Mouse (Mus musculus) c-Kit-positive CD71-negative TER-119-negative erythroid progenitor cells, embryonic 14.5 days (primary cell): ENCODE measurements at regions not wholly inside any gene's neighbourhood (a gene's known extent, or its start where the extent isn't known, plus 50 kb on each side); places are given as distances from the start of the nearest gene placed in this dataset.
A peak's percentile ranks its signal among the peaks of the same experiment; 100 is the strongest.

Experiments used
- DNase-seq: peaks from one replicate; pipeline ENCODE4 v3.0.0-alpha.2; 2013; ENCODE audit warnings: low read depth

GRCm38 (mm10) chr2:48465483-48465882 lies 348.4 kb upstream of the Acvr2a start:
- DNase-seq: no peak

GRCm38 (mm10) chr2:48468895-48469294 lies 345.0 kb upstream of the Acvr2a start:
- no peak for DNase-seq

DNA sequence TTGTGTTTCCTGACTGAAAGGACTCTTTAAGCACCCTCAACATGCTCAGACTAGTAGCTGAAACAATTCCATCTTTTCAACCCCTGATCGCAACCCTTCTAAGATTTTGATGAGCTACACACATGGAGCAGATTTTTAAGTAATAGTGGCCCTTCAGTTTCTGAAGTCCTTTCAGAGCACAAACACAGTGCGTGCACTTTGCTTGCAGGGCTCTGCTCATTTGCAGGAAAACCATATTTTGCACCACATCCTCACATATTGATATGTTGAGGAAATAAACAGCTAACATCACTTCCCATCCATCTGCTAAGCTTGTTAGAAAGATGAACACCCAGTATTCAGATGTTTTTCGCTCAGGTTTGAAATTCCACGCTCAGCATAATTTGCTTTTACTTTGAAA lies 344.6 kb upstream of the Acvr2a start:
- DNase-seq: no peak

DNA sequence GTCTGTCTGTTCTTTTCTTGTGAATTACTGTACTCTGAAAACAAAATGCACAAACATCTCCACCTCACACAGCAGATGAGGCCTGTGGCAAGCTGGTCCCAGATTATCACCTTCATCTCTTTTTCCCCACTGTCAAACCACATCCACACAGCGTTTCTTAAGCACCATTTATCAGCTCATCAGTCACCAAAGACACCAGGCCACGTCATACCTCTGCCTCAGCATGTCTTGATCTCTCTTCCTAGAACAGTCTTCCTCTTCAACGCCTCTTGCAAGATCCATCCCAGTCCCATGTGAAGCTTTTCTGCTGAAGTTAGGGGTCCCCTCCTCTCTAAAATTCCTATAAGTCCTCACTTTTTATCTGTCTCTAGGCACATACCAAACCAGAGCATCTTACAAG lies 340.8 kb upstream of the Acvr2a start:
- DNase-seq: no peak

GRCm38 (mm10) chr2:48474642-48475041 lies 339.3 kb upstream of the Acvr2a start:
- no peak for DNase-seq

DNA sequence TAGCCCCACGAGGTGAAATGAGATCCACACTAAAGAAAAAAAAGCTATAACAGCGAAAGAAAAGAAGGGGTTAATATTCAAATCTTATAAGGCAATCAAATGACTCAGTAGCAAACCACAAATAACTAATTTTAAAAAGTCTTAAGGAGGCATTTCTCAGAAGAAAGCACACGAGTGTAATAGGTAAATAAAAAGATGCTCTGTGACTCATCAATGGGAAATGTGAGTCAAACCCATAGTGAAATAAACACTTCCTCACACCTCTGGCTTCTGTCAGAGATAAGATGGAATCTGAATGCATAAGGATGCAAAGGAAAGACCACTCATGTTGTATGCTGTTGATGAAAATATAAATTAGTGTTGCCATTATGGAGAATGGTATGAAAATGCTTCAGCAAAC lies 337.1 kb upstream of the Acvr2a start:
- no peak for DNase-seq

DNA sequence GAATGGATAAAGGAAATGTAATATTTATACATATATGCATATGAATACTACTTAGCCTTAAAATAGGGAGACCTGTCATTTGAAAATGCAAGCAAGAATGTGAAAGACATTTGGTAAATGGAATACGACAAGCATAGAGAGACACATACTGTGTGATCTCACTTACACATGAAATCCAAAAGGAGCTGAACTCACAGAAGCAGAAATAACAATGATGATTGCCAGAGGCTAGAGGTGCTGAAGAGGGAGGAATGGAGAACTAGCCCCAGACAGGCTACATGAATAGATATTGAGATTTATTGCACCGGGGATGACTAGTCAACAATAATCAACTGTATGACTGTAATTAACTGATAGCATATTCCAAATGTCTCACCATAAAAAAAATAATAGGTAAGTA lies 336.6 kb upstream of the Acvr2a start:
- no peak for DNase-seq

DNA sequence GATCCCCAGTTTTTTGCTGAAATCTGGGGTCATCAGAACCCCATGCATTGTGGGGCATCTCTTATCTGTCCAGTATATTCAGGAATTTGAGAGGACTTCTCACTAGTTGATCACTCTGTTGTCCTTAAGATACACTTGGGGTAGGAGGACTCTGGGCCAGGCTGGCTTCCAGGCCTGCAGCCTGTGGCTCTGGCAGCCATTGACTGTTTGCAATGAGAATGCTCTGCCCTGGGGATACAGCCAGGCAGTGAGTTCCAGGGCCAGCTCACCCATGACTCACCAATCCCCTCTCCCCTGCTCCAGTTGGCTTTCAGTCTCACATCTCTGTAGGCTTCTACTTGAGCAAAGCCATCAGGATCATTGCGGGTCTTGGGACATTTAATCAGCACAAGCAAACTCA lies 334.3 kb upstream of the Acvr2a start:
- DNase-seq: no peak

DNA sequence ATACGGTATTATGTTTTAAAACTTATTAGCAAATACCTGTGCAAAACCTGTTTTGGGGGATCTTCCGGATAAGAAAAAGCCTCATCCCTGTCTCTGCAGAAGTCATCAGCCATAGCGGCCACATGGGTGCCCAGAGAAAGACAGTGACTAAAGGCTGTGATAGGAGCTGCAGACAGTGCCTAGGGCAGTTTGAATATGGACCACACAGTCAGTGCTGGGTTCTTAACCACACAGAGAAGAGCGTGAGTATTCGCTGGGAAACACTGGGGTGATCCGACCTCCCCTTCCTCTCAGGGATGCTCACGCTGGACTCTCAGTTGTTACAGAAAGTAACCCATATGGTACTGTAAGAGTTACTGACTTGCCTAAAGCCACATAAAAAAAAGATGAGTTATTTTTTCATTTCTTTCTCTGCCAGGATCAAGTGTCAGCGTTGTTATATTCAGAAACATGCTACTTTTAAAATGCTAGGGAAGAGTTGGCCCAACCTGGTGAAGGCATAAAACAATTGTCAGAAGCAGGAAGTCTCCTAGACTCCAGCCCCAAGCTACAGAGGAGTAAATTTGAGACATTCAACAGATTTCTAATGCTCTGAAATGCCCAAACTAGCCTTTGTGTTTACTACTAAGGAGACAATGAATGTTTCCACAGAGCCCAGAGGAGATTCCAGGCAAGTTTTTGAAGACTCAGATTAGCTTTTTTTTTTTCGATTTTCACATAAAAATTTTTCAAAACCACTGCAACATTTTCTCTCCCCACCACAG lies 333.3 kb upstream of the Acvr2a start:
- DNase-seq: no peak

DNA sequence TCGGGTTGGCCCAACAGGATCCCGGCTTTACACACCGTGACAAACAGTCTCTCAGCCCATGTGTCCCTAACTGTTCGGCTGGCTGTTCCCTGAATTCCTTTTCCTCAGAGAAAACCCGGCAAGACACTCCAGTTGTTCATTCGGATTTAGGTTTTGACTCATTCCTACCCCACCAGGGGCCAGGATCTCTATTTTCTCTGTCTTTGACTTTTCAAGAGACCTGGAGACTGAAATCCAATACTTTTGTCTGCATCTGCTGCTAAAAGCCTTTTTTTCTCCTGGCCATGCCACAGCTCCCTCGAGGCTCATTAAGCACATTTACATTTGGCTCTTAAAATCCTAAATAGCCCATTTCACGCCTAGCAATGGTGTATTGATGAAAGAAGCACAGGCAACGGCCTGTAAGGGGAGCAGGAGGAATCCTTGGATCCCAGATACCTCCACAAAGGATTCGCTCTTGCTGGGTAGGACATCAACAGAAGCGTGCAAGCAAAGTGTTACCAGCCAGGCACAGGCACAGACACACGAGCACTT lies 332.6 kb upstream of the Acvr2a start:
- DNase-seq: no peak

- no peak for DNase-seq
Measured at GRCm38 (mm10) chr2:48493574-48493973, 320.3 kb upstream of the Acvr2a start.

- DNase-seq: no peak
Measured at GRCm38 (mm10) chr2:48494065-48494464, 319.8 kb upstream of the Acvr2a start.

- DNase-seq: no peak
Measured at GRCm38 (mm10) chr2:48494632-48495031, 319.3 kb upstream of the Acvr2a start.

DNA sequence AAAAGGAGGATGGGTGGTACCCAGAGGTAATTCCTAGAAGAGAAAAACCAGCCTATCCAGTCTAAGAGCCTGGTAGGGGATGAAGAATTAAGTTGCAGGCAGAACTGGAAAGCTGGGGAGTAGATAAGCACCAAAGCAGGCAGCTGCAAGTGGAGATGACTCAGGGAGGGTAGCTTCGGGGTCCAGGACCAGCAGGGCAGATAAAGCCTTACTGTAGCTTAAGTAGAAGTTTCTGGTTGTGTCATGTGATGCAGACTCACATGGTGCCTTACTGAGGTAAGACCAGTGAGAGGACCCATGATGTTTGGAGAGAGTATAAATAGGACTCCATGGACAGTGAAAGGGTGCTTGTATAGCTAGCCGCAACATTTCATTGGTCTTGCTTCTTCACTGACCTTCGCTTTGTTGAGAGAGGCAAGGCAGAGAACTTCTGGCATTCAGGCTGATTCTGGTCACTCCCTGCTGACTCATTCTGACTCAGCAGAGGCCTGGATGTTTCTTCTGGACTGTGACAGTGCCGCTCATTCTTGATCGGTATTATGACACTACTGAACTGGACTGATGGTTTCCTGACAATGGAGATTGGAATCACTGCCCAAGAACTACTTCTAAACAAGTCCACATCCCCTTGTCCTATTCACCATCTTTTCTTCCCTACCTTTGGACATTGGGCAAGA lies 315.7 kb upstream of the Acvr2a start:
- no peak for DNase-seq

DNA sequence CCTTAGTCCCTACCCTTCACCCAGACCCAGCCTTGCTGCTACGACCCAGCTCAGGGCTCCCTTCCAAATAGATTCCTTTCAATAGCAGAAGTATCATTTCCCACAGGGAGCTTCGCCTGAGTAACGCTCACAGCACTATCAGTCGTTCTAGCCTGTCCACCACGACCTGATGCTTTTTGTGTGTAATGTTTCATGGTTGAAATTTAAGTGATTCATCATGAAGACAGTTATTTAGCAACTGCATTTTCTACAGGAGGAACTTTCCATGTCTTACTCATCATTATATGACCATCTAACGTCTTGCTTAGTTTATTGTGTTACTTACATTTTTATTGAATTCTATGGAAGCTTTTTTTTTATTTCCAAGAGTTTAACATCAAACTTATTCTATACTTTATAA lies 314.5 kb upstream of the Acvr2a start:
- no peak for DNase-seq

DNA sequence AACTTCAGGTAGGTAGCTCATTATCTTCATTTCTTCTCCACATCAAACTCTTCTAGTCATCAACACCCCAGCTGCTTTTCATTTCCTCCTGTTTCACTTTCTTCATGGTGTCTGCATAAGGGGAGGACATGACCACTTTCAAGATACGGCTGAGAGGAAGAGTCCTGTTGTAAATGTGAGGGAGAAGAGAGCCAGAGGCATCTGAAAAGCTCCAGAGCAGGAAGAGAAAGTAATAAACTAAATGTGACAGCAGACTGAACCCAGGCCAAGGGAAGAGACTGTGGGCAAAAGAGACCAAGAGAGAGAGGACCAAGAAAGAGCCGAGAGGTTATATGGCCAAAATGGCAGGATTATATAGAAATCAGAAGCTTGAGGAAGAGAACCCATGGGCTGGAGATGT lies 312.5 kb upstream of the Acvr2a start:
- DNase-seq: no peak

- DNase-seq: no peak
Measured at GRCm38 (mm10) chr2:48513848-48514247, 300.1 kb upstream of the Acvr2a start.

DNA sequence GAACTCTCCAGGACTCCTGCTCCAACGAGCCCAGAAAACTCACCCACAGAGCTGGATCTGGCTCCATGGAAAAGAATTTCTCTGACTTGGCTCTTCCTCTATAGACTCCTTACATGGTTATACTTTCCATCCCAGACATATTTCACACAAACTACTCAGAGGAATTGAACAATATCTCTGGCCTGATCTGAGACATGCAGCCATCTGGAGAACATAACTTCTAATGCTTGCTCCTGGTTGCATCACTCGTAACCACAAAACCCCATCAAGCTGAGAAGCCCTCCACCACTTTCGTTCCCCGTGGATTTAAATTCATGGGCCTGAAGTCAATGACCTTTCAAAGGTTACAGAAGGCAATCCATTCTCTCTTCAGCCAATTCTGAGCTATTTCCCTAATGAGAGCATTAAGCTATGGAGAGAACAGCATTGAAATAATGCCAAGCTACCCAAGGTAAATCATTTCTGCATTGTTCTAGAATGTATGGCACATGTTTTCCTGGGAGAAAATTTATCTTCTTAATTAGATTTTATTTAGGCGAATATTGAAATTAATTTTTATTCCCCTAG lies 294.0 kb upstream of the Acvr2a start:
- DNase-seq: no peak

DNA sequence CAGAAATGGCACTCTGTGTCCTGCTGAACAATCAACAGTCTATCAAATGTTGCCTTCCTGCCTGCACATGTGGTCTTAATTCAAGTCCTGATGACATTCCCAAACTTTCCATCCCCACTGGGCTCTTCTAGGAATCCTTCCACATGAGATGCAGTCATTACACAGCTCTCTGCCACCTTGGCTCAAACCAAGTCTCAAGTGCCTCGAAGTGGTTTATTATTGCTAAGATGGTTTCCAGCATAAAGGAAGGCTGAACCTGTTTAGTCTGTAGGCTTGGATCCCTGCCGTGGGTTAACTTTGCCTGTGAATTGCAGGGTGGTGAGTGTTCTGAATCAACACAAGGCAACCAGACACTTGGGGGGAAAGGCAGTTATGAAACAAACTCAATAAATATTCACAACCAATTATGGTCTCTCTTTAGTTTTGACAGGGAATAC lies 293.4 kb upstream of the Acvr2a start:
- no peak for DNase-seq

DNA sequence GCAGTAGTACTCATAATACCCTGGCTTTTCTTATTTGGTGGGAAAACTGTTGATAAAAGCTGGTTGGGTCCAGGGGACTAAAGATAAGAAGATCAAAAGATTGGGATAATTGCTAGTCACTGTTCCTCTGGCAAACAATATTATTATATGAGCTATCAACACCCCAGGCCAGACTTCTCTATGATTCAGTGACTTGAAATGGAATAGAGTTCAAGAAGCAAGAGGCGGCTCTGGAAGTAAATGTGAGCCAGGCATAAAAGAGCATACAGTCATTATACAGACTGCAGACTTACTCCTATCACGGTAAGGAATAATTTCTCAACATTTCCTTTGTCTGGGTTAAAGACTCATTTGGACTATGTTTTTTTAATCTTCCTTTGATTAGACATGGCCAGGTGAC lies 278.5 kb upstream of the Acvr2a start:
- no peak for DNase-seq

DNA sequence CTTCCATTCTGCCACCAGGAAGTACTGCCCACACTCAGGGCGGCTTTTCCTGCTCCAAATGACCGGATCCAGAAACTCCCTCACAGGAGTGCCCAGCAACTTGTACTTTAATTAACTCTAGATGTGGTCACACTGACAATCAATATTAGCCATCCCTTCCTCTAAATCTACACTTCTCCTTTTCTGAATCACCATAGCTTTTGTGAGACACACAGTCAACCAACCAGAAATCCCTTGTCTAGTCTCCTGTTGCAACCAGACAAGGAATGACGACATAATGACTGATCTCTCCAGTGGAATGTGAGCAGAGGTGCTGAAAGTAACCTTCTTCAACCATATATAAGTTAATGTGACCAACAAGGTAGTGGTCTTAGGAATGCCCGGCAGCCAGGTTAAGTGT lies 277.0 kb upstream of the Acvr2a start:
- peak; percentile 6 for DNase-seq

DNA sequence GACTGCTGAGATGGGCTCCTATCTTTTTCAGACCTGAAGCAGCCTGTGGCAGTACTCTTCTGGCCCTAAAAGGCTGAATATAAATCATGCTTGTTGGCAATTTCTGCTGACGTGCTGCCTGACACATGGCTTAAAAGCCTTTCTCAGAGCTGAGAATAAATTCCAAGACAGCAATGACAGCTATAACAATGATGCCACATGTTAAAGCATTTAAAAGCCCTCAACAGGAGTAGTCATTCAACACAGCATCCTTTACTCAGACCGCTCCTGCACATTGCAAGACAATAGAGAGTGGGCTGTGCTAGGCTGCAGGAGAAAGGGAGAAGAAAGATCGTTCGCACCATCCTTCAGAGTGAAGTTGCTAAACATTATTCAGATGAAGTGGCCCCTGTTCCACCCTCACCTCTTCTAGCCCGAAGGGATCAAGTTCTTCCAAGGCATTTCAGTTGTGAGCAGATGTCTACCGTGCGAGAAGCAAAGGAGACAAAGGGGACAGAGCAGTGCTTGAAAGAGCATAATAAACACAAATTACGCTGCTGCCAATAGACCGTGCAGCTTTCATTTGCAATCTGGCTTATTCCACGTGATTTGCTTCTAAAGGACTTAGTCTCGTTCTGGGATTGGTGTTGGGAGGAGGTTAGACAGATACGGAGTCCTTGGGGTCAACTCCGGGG lies 275.1 kb upstream of the Acvr2a start:
- no peak for DNase-seq
